Mouse (Mus musculus): ENCODE results near the gene Mettl1. TPM values are rescaled to one million over a fixed set of nuclear protein-coding genes. Genes with fewer than 3 reads are reported as not detected.

The Mettl1 gene
- total and polyA plus RNA-seq, 2 experiments from 2014 or later: 6.5 to 19.1 TPM

- Histone ChIP-seq H3K36me3 (ENCODE audit: insufficient read depth, low read length) (peaks cover 9% of the 10 kb centered on the region), H3K4me1 (ENCODE audit: insufficient read depth, low read length) (no peaks in the 10 kb centered on the region), H3K9ac (replicated peaks; ENCODE audit: low read length, poor library complexity, severe bottlenecking) (no peak overlapping the region), H3K9me3 (ENCODE audit: low read length) (no peaks in the 10 kb centered on the region), H3K27ac (ENCODE audit: low read depth, low read length) (no peak overlapping the region), H3K4me2 (ENCODE audit: low read depth, low read length, poor library complexity, severe bottlenecking) (no peak overlapping the region), H3K4me3 (ENCODE audit: low read depth, low read length) (no peak overlapping the region), H3K27me3 (ENCODE audit: insufficient read depth, low read length) (no peaks in the 10 kb centered on the region)
- TF ChIP-seq CTCF (IDR thresholded peaks at IDR 0.05): no peak
- WGBS: 71% methylated on average over 1 of the region's 1 CpGs
- DNase-seq (ENCODE audit: low spot score): no peak
- no peak for ATAC-seq (ENCODE audit: low FRiP score)
Observed at GRCm38 (mm10) chr10:127002056-127002455, 39.2 kb upstream of the Mettl1 start.

GRCm38 (mm10) chr10:127002765-127003164, 38.4 kb upstream of the Mettl1 start:
- WGBS: 93% methylated on average over 5 of the region's 5 CpGs
- Histone ChIP-seq H3K4me2 (ENCODE audit: low read depth, low read length, poor library complexity, severe bottlenecking) (no peak overlapping the region), H3K36me3 (ENCODE audit: insufficient read depth, low read length) (peaks cover 3% of the 10 kb centered on the region), H3K4me3 (ENCODE audit: low read depth, low read length) (no peak overlapping the region), H3K27me3 (ENCODE audit: insufficient read depth, low read length) (no peaks in the 10 kb centered on the region), H3K4me1 (ENCODE audit: insufficient read depth, low read length) (no peaks in the 10 kb centered on the region), H3K9ac (replicated peaks; ENCODE audit: low read length, poor library complexity, severe bottlenecking) (no peak overlapping the region), H3K27ac (ENCODE audit: low read depth, low read length) (no peak overlapping the region), H3K9me3 (ENCODE audit: low read length) (no peaks in the 10 kb centered on the region)
- TF ChIP-seq CTCF (IDR thresholded peaks at IDR 0.05): no peak
- DNase-seq (ENCODE audit: low spot score): no peak
- no peak for ATAC-seq (ENCODE audit: low FRiP score)

GRCm38 (mm10) chr10:127003334-127003733, 37.9 kb upstream of the Mettl1 start:
- no peak for TF ChIP-seq CTCF (IDR thresholded peaks at IDR 0.05)
- Histone ChIP-seq H3K36me3 (ENCODE audit: insufficient read depth, low read length) (no peaks in the 10 kb centered on the region; the same call in 1 of the 2 replicates), H3K4me2 (ENCODE audit: low read depth, low read length, poor library complexity, severe bottlenecking) (no peak overlapping the region), H3K9me3 (ENCODE audit: low read length) (no peaks in the 10 kb centered on the region), H3K4me3 (ENCODE audit: low read depth, low read length) (no peak overlapping the region), H3K27ac (ENCODE audit: low read depth, low read length) (no peak overlapping the region), H3K9ac (replicated peaks; ENCODE audit: low read length, poor library complexity, severe bottlenecking) (no peak overlapping the region), H3K27me3 (ENCODE audit: insufficient read depth, low read length) (no peaks in the 10 kb centered on the region), H3K4me1 (ENCODE audit: insufficient read depth, low read length) (no peaks in the 10 kb centered on the region)
- ATAC-seq (ENCODE audit: low FRiP score) (no peak), DNase-seq (ENCODE audit: low spot score) (no peak)
- 86% methylated on average over 8 of the region's 8 CpGs for WGBS

GRCm38 (mm10) chr10:127003806-127004205, 37.4 kb upstream of the Mettl1 start:
- Histone ChIP-seq H3K36me3 (ENCODE audit: insufficient read depth, low read length) (no peaks in the 10 kb centered on the region), H3K27me3 (ENCODE audit: insufficient read depth, low read length) (no peaks in the 10 kb centered on the region), H3K27ac (ENCODE audit: low read depth, low read length) (no peak overlapping the region), H3K4me2 (ENCODE audit: low read depth, low read length, poor library complexity, severe bottlenecking) (no peak overlapping the region), H3K9me3 (ENCODE audit: low read length) (no peaks in the 10 kb centered on the region), H3K4me3 (ENCODE audit: low read depth, low read length) (no peak overlapping the region), H3K4me1 (ENCODE audit: insufficient read depth, low read length) (no peaks in the 10 kb centered on the region), H3K9ac (replicated peaks; ENCODE audit: low read length, poor library complexity, severe bottlenecking) (no peak overlapping the region)
- ATAC-seq (ENCODE audit: low FRiP score): no peak
- no peak for DNase-seq (ENCODE audit: low spot score)
- TF ChIP-seq CTCF (IDR thresholded peaks at IDR 0.05): no peak
- 67% methylated on average over 7 of the region's 7 CpGs for WGBS

- Histone ChIP-seq H3K36me3 (ENCODE audit: insufficient read depth, low read length) (no peaks in the 10 kb centered on the region), H3K4me1 (ENCODE audit: insufficient read depth, low read length) (no peaks in the 10 kb centered on the region), H3K27ac (ENCODE audit: low read depth, low read length) (no peak overlapping the region), H3K4me3 (ENCODE audit: low read depth, low read length) (no peak overlapping the region), H3K9me3 (ENCODE audit: low read length) (no peaks in the 10 kb centered on the region), H3K27me3 (ENCODE audit: insufficient read depth, low read length) (no peaks in the 10 kb centered on the region), H3K9ac (replicated peaks; ENCODE audit: low read length, poor library complexity, severe bottlenecking) (no peak overlapping the region), H3K4me2 (ENCODE audit: low read depth, low read length, poor library complexity, severe bottlenecking) (no peak overlapping the region)
- TF ChIP-seq CTCF (IDR thresholded peaks at IDR 0.05): peak; percentile 38
- 58% methylated on average over 5 of the region's 5 CpGs for WGBS
- no peak for DNase-seq (ENCODE audit: low spot score)
- no peak for ATAC-seq (ENCODE audit: low FRiP score)
Observed at GRCm38 (mm10) chr10:127016488-127016887, 24.7 kb upstream of the Mettl1 start.

- Histone ChIP-seq H3K4me1 (ENCODE audit: insufficient read depth, low read length) (no peaks in the 10 kb centered on the region), H3K36me3 (ENCODE audit: insufficient read depth, low read length) (no peaks in the 10 kb centered on the region), H3K27ac (ENCODE audit: low read depth, low read length) (no peak overlapping the region), H3K9ac (replicated peaks; ENCODE audit: low read length, poor library complexity, severe bottlenecking) (no peak overlapping the region), H3K4me3 (ENCODE audit: low read depth, low read length) (no peak overlapping the region), H3K9me3 (ENCODE audit: low read length) (no peaks in the 10 kb centered on the region), H3K27me3 (ENCODE audit: insufficient read depth, low read length) (no peaks in the 10 kb centered on the region), H3K4me2 (ENCODE audit: low read depth, low read length, poor library complexity, severe bottlenecking) (no peak overlapping the region)
- TF ChIP-seq CTCF (IDR thresholded peaks at IDR 0.05): no peak
- DNase-seq (ENCODE audit: low spot score) (no peak), ATAC-seq (ENCODE audit: low FRiP score) (no peak)
- 13% methylated on average over 2 of the region's 2 CpGs for WGBS
Observed at GRCm38 (mm10) chr10:127017071-127017470, 24.1 kb upstream of the Mettl1 start.
